Mouse (Mus musculus): Measurements from ENCODE around the gene Ahcyl2. TPM values are rescaled to one million over a fixed set of nuclear protein-coding genes. Genes with fewer than 3 reads are reported as not detected.

Gene Ahcyl2
- polyA plus RNA-seq, 1 experiment from 2014 or later = 15.1 TPM

GRCm38 (mm10) chr6:29776542-29777237, 8.9 kb downstream of the Ahcyl2 start:
- no peaks in the 10 kb centered on the region for H3K9me3 ChIP-seq
- DNase-seq (ENCODE audit: extremely low spot score, low spot score) = no peak
- H3K4me3 ChIP-seq = no peak overlapping the region
- no peak overlapping the region for H3K27ac ChIP-seq
- peaks cover 7% of the 10 kb centered on the region for H3K36me3 ChIP-seq (replicated peaks)
- no peaks in the 10 kb centered on the region for H3K4me1 ChIP-seq
- 91% methylated on average over 4 of the region's 4 CpGs for WGBS
- H3K27me3 ChIP-seq (ENCODE audit: poor library complexity, severe bottlenecking) = no peaks in the 10 kb centered on the region

GRCm38 (mm10) chr6:29777238-29777555, 9.4 kb downstream of the Ahcyl2 start:
- H3K27ac ChIP-seq = no peak overlapping the region
- WGBS = 78% methylated on average over 3 of the region's 3 CpGs
- no peak overlapping the region for H3K4me3 ChIP-seq
- H3K27me3 ChIP-seq (ENCODE audit: poor library complexity, severe bottlenecking) = no peaks in the 10 kb centered on the region
- peaks cover 7% of the 10 kb centered on the region for H3K36me3 ChIP-seq (replicated peaks)
- no peak for DNase-seq (ENCODE audit: extremely low spot score, low spot score)
- H3K4me1 ChIP-seq = no peaks in the 10 kb centered on the region
- no peaks in the 10 kb centered on the region for H3K9me3 ChIP-seq

GRCm38 (mm10) chr6:29780082-29780481, 12.3 kb downstream of the Ahcyl2 start:
- peaks cover 5% of the 10 kb centered on the region for H3K36me3 ChIP-seq (replicated peaks)
- no peak for DNase-seq (ENCODE audit: extremely low spot score, low spot score)

GRCm38 (mm10) chr6:29780571-29780970, 12.8 kb downstream of the Ahcyl2 start:
- Histone ChIP-seq H3K9me3 (no peaks in the 10 kb centered on the region), H3K4me3 (no peak overlapping the region), H3K27me3 (ENCODE audit: poor library complexity, severe bottlenecking) (no peaks in the 10 kb centered on the region), H3K4me1 (no peaks in the 10 kb centered on the region), H3K27ac (no peak overlapping the region), H3K36me3 (replicated peaks) (peaks cover 5% of the 10 kb centered on the region)
- no peak for DNase-seq (ENCODE audit: extremely low spot score, low spot score)
- 97% methylated on average over 2 of the region's 2 CpGs for WGBS

More at GRCm38 (mm10) chr6:29780082-29780481, 12.3 kb downstream of the Ahcyl2 start:
- Histone ChIP-seq H3K4me1 (no peaks in the 10 kb centered on the region), H3K4me3 (no peak overlapping the region), H3K27ac (no peak overlapping the region), H3K27me3 (ENCODE audit: poor library complexity, severe bottlenecking) (no peaks in the 10 kb centered on the region), H3K9me3 (no peaks in the 10 kb centered on the region)

GRCm38 (mm10) chr6:29782239-29782638, 14.4 kb downstream of the Ahcyl2 start:
- Histone ChIP-seq H3K27ac (no peak overlapping the region), H3K36me3 (replicated peaks) (peaks cover 5% of the 10 kb centered on the region), H3K4me1 (no peaks in the 10 kb centered on the region), H3K9me3 (no peaks in the 10 kb centered on the region), H3K4me3 (no peak overlapping the region), H3K27me3 (ENCODE audit: poor library complexity, severe bottlenecking) (no peaks in the 10 kb centered on the region)
- WGBS = 82% methylated on average over 1 of the region's 1 CpGs
- no peak for DNase-seq (ENCODE audit: extremely low spot score, low spot score)

GRCm38 (mm10) chr6:29783960-29784359, 16.1 kb downstream of the Ahcyl2 start:
- Histone ChIP-seq H3K4me3 (no peak overlapping the region), H3K4me1 (peaks cover 7% of the 10 kb centered on the region)
- WGBS = 94% methylated on average over 6 of the region's 6 CpGs

GRCm38 (mm10) chr6:29784413-29785021, 16.7 kb downstream of the Ahcyl2 start:
- WGBS = 92% methylated on average over 3 of the region's 3 CpGs
- DNase-seq (ENCODE audit: extremely low spot score, low spot score) = no peak
- no peaks in the 10 kb centered on the region for H3K27me3 ChIP-seq (ENCODE audit: poor library complexity, severe bottlenecking)

More at GRCm38 (mm10) chr6:29783960-29784359, 16.1 kb downstream of the Ahcyl2 start:
- Histone ChIP-seq H3K27me3 (ENCODE audit: poor library complexity, severe bottlenecking) (no peaks in the 10 kb centered on the region), H3K9me3 (no peaks in the 10 kb centered on the region), H3K27ac (no peak overlapping the region), H3K36me3 (replicated peaks) (peaks cover under 1% of the 10 kb centered on the region)
- no peak for DNase-seq (ENCODE audit: extremely low spot score, low spot score)

GRCm38 (mm10) chr6:29785759-29786158, 17.9 kb downstream of the Ahcyl2 start:
- H3K27me3 ChIP-seq (ENCODE audit: poor library complexity, severe bottlenecking) = no peaks in the 10 kb centered on the region
- peaks cover 16% of the 10 kb centered on the region for H3K4me1 ChIP-seq
- no peak overlapping the region for H3K27ac ChIP-seq
- H3K4me3 ChIP-seq = no peak overlapping the region
- DNase-seq (ENCODE audit: extremely low spot score, low spot score) = no peak
- no peaks in the 10 kb centered on the region for H3K9me3 ChIP-seq
- 89% methylated on average over 5 of the region's 5 CpGs for WGBS
- no peaks in the 10 kb centered on the region for H3K36me3 ChIP-seq (replicated peaks)

More at GRCm38 (mm10) chr6:29784413-29785021, 16.7 kb downstream of the Ahcyl2 start:
- no peaks in the 10 kb centered on the region for H3K9me3 ChIP-seq
- H3K27ac ChIP-seq = no peak overlapping the region
- no peak overlapping the region for H3K4me3 ChIP-seq
- no peaks in the 10 kb centered on the region for H3K36me3 ChIP-seq (replicated peaks)
- H3K4me1 ChIP-seq = peaks cover 13% of the 10 kb centered on the region

- no peak overlapping the region for H3K27ac ChIP-seq
- WGBS = 23% methylated on average over 3 of the region's 3 CpGs
- H3K4me1 ChIP-seq = peaks cover 16% of the 10 kb centered on the region
- no peaks in the 10 kb centered on the region for H3K27me3 ChIP-seq (ENCODE audit: poor library complexity, severe bottlenecking)
- no peaks in the 10 kb centered on the region for H3K36me3 ChIP-seq (replicated peaks)
- no peak for DNase-seq (ENCODE audit: extremely low spot score, low spot score)
- no peak overlapping the region for H3K4me3 ChIP-seq
- H3K9me3 ChIP-seq = no peaks in the 10 kb centered on the region
Measured at GRCm38 (mm10) chr6:29788779-29789350, 21.1 kb downstream of the Ahcyl2 start.

GRCm38 (mm10) chr6:29790014-29790698, 22.3 kb downstream of the Ahcyl2 start:
- Histone ChIP-seq H3K4me3 (no peak overlapping the region), H3K36me3 (replicated peaks) (no peaks in the 10 kb centered on the region), H3K9me3 (no peaks in the 10 kb centered on the region), H3K27me3 (ENCODE audit: poor library complexity, severe bottlenecking) (no peaks in the 10 kb centered on the region), H3K27ac (no peak overlapping the region), H3K4me1 (peaks cover 16% of the 10 kb centered on the region)
- DNase-seq (ENCODE audit: extremely low spot score, low spot score) = no peak
- 96% methylated on average over 3 of the region's 3 CpGs for WGBS

GRCm38 (mm10) chr6:29793520-29793919, 25.7 kb downstream of the Ahcyl2 start:
- H3K27ac ChIP-seq = no peak overlapping the region
- H3K4me1 ChIP-seq = peaks cover 13% of the 10 kb centered on the region
- 88% methylated on average over 1 of the region's 1 CpGs for WGBS
- DNase-seq (ENCODE audit: extremely low spot score, low spot score) = no peak
- no peak overlapping the region for H3K4me3 ChIP-seq
- no peaks in the 10 kb centered on the region for H3K36me3 ChIP-seq (replicated peaks)
- H3K27me3 ChIP-seq (ENCODE audit: poor library complexity, severe bottlenecking) = no peaks in the 10 kb centered on the region
- H3K9me3 ChIP-seq = no peaks in the 10 kb centered on the region

- no peaks in the 10 kb centered on the region for H3K9me3 ChIP-seq
- 84% methylated on average over 6 of the region's 6 CpGs for WGBS
- no peak for DNase-seq (ENCODE audit: extremely low spot score, low spot score)
Measured at GRCm38 (mm10) chr6:29794582-29794981, 26.8 kb downstream of the Ahcyl2 start.

GRCm38 (mm10) chr6:29802979-29803378, 35.2 kb downstream of the Ahcyl2 start:
- Histone ChIP-seq H3K27me3 (ENCODE audit: poor library complexity, severe bottlenecking) (no peaks in the 10 kb centered on the region), H3K9me3 (no peaks in the 10 kb centered on the region), H3K27ac (no peak overlapping the region), H3K4me3 (no peak overlapping the region), H3K4me1 (no peaks in the 10 kb centered on the region), H3K36me3 (replicated peaks) (peaks cover 5% of the 10 kb centered on the region; the same call in 1 of the 2 replicates)
- WGBS = 98% methylated on average over 1 of the region's 1 CpGs
- no peak for DNase-seq (ENCODE audit: extremely low spot score, low spot score)

More at GRCm38 (mm10) chr6:29794582-29794981, 26.8 kb downstream of the Ahcyl2 start:
- Histone ChIP-seq H3K4me3 (no peak overlapping the region), H3K4me1 (peaks cover 2% of the 10 kb centered on the region), H3K27ac (no peak overlapping the region), H3K27me3 (ENCODE audit: poor library complexity, severe bottlenecking) (no peaks in the 10 kb centered on the region), H3K36me3 (replicated peaks) (no peaks in the 10 kb centered on the region)

Data from forebrain, embryonic 10.5 days (tissue).